Mouse (Mus musculus) adrenal gland (tissue): ENCODE results near the gene Insr.
"Not testable (repeated sequence)": the region's sequence is repeated elsewhere in the genome, so short reads cannot be mapped to it uniquely, and the experiment has no call there.

Experiments used
- intact Hi-C: fragments of 180-260 bp; cut with DNase I; formaldehyde crosslinking; loops from one replicate; pipeline ENCODE4 v1.15.1; 2025
- microRNA-seq, 2 experiments: library from miRNA; unstranded; fragments of <30 nt; microRNA quantifications; one replicate each; pipeline ENCODE4; 2019

Gene Insr

DNA sequence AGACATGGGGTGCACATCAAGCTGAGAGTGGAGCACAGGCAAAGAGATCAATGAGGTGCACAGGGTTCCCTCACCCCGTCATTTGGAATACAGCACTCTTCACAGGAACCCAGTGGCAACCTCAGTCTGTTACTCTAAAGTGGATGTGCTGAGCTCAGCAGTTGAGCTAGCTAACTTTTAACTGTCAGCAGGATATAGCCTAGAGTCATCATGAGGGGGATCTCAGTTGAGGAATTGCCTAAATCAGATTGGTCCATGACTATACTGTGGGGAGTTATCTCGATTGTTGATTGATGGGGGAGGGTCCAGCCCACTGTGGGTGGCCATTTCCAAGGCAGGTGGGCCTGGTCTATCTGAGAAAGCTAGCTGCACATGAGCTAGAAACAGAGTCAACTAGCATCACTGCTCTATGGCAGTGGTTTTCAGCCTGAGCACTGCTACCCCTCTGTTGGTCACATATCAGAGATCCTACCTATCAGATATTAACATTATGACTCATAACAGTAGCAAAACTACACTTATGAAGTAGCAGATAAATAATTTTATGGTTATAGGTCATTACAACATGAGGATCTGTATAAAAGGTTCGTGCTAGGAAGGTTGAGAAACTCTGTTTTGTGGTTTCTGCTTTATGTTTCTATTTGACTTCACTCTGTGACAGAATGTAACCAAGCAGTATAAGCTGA, 74.5 kb downstream of the Insr start:
- intact Hi-C loops: no loop called here

DNA sequence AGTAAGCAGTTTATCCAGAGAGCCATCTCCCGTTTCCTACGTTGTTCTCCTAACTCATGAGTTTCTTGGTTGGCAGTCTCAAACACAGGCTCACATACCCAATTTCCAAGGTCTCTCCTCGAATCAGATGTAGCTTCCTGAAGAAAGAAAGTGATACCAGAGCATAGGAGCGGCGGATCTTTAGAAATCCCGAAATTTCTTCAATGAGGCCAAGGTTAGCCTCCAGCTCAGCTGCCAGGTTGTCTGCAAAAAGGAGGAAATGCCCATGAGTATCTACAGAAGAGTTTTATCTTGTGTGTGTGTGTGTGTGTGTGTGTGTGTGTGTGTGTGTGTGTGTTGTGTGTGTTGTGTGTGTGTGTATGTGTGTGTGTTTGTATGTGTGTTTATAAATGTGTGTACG, 76.6 kb downstream of the Insr start:
- intact Hi-C loops: no loop called here

DNA sequence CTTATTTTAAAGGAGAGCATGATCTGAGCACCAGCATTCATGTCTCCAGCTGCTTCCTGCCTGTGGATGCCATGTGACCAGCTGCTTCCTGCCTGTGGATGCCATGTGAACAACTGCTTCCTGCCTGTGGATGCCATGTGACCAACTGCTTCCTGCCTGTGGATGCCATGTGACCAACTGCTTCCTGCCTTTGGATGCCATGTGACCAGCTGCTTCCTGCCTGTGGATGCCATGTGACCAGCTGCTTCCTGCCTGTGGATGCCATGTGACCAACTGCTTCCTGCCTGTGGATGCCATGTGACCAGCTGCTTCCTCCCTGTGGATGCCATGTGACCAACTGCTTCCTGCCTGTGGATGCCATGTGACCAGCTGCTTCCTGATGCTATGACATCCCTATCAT, 85.1 kb downstream of the Insr start:
- intact Hi-C loops: not testable (repeated sequence)

DNA sequence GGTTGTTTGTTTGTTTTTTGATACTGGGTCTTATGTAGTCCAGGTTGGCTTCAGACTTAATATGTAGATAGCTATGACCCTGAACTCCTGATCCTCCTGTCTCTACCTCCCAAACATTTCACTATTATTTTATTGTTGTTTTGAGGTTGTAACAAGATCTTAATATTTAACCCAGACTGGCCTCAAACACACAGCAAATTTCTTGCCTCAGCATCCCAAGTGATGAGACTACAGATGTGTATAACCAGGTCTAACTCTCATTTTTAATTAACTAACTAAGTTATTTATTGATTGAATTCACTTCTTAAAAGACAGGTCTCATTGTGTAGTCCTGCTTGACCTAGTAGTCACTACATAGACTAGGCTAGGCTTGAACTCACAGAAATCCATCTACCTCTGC, 88.4 kb downstream of the Insr start:
- intact Hi-C loops: no loop called here

DNA sequence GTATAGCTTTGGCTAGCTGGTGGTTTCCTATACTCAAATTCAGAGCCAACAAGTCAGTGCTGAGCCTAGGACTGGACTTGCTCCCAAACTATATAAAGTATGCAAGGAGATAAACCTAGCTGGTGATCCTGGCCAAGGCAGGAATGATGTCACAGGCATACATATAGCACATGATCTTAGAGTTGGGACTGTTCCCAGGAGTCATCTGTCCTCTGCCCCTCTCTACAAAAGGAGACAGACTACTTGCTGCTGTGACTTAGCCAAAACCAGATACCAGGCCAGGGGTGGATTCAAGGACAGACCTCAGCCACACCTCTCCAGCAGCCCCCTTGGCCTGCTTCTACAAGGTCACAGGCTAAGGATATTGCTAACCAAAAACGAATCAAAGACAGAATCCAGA, 92.0 kb downstream of the Insr start:
- intact Hi-C loops: loop anchor here (5.0 to 10.0 kb wide), 2 partner anchors 95 to 147 kb away; no protein-coding TSS in a partner anchor

DNA sequence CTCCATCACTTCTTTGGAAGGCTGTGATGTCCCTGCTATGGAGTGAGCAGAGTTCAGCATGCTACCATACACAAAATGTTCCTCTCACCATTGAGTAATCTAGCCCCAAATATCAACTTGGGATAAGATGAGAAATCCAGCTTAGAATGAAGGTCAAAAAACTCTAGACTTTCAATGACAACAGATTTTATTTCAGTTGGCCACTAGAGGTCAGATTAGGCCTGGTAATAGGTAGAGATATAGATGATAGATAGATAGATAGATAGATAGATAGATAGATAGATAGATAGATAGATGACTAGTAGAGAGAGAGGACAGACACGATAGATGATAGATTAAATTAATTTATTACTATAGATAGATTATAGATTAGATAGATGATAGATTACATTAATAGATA, 99.5 kb downstream of the Insr start:
- intact Hi-C loops: loop anchor here (10.0 kb wide), 1 partner anchor 155 kb away; no protein-coding TSS in a partner anchor

DNA sequence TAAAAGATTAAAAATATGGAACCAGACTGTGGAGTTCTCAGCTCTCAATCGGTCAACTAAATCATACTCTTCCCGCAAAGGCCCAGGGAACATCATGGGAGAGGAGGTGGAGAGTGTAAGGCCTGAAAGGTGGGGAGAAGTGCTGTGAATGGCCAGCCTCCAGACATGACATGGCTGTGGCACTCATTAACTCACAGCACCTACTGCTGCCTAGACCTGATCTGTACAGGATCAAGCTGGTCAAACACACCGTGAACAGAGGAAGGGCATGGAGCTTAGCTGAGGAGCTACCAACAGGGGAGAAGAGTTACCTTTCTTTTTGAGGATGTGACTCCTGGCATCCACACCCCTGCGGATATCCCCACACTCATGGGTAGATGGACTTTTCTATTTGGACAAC, 102.0 kb downstream of the Insr start:
- intact Hi-C loops: no loop called here

DNA sequence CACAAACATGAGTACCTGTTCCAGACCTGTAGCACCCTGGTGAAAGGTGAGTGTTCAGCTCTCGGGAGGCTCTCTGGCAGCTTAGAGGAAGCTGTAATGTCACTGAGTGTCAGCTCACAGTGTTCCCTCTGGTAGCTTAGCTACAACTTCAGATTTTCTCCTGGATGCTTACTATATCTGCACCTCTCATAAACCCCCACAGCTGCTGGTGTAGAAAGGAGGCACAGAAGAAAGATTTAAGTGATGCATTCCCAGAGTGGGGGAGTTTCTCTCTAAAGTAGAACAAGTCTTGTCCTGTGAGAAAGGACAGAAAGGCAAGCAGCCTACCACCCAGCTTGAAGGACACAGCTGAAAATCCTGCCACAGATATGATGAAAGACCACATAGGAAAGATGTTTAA, 107.2 kb downstream of the Insr start:
- intact Hi-C loops: no loop called here

DNA sequence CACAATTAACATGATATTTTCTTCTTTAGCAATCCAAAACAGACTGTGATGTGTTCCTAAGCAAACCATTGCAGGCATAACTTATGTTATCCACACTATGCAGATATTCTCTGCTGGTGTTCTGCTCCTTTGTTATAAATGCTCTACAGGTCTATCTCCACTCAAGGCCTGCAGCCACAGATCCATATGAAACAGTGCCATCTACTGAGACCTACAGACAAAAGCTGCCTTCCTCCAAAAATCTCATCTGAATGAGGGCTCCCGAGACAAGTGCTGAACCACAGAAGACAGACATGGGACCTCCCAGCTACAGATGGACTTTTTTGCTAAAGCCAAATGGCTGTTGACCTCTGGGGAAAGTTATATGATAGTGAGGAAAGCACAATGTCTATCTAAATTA, 132.9 kb downstream of the Insr start:
- intact Hi-C loops: no loop called here

DNA sequence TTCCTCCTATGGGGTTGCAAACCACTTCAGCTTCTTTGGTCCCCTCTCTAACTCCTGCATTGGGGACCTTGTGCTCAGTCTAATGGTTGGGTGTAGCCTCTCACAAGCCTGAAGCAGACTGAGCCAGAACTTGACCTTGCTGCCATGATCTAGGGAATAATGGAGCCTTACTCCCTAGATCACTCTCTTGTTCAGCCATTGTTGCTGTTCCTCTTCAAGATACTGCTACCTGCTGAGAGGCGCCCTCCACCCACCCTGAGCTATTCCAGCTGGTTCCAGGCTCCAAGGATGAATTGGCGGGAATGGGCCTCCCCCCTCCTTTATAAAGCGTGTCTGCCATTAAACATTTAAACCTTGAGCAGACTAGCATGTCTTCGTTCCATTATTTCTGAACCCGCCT, 179.0 kb downstream of the Insr start:
- intact Hi-C loops: not testable (repeated sequence)

Small RNA genes within 50 kb of the gene (microRNA-seq; reads per million reads assigned to microRNA genes)
- 0 reads per million in 2 experiments for gene Gm25775
